Mouse (Mus musculus): Measurements from ENCODE around the gene Ap5z1.

Gene Ap5z1

DNA sequence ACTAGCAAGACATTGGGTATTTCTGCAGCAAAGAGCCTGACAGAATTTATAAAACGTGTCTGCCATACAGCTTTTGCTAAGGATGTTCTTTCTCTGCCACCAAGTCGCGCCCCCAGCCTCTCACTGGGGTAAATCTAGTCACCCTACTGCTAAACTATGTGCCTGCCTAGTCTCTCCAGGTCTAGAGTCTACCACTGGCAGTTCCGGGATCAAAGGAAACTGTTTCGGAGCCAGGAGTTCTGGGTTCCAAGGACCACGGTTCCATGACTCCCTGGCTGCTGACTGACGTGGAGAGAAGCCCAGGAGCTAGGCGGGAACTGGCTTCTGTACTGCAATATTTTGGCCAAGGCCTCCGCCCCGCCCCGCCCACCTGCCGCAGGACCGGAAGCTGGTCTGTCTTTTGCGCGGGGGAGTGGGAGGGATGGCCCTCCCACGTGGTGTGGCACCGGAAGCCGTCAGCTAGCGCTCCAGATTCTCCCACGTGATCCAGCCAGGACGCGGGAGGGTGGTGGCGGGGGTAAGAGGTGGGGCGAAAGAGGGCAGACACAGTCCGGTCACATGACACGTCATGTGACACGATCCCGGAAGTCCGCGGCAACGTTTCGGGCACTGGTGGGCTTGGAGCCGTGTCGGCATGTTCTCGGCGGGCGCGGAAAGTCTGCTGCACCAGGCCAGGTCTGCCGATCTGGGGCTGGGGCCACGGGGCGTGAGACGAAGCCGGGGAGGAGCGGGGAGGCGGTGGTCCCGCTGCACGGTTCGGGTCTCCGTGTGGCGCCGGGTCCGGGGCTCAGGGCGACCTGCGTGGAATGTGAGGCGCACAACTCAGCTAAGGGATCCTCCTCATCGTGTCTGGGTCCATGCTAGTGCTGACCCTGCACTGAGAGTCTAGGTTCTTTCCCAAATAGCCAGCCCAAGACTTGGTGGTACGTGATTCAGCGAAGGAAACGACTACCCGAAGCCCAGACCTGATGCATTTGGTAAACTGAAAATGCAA lies at the start of gene Ap5z1:
Ap5z1 (plus strand) TSS at position 484 of the 994 bp plus-strand sequence.
- DNase-seq (ENCODE audit: extremely low read depth, low read depth), result peak; percentile 88

DNA sequence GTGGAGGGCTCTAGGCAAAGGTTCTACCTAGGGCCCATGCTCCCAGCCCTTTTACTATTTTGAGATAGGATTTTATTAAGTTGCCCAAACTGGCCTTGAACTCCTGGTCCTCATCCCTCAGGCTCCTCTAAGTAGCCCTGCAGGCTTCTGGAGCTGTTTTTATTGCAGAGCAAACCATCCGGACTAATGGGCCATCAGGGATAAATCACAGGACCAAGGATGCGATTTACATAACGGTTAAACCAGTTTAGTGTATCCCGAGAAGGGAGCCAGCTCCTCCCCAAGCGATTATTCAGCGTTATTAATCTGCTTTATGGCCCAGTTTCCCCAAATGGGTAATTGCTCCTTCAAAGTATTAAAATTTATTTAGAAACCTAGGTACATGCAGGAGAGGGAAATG lies 48.3 kb upstream of the Ap5z1 start:
- DNase-seq (ENCODE audit: extremely low read depth, low read depth), result no peak

DNA sequence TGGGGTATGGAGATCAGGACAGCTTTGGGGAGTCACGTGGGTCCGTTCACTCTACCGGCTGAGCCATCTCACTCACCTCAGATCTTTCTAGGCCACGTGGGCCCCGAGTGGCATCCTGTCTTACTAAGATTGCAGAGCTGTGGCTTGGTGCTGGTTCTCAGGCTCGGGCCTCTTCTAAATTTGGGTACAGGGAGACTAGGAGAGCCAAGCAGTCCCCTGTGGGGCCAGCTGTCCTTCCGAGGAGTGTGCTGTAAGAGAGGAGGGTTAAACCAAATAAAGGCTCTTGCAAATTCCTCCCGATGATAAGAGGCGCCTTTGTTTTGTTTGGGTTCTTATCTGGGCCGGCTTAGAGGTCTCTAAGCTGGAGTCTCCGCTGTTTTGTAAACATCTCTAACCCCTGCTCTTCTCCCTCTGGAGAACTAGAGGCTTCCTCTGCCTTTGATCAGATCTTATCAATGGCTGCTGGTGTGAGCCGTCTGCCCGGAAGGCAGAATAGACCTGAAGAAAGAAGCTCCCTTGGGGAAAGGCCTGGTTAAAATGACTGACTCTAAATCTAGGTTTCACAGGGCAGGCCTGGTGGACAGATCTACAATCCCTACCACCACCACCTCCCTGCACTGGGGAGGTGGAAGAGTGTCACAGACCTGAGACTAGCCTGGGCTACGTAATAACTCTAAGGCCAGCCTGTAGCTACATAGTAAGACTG lies 47.5 kb upstream of the Ap5z1 start:
- DNase-seq (ENCODE audit: extremely low read depth, low read depth), result peak; percentile 2

DNA sequence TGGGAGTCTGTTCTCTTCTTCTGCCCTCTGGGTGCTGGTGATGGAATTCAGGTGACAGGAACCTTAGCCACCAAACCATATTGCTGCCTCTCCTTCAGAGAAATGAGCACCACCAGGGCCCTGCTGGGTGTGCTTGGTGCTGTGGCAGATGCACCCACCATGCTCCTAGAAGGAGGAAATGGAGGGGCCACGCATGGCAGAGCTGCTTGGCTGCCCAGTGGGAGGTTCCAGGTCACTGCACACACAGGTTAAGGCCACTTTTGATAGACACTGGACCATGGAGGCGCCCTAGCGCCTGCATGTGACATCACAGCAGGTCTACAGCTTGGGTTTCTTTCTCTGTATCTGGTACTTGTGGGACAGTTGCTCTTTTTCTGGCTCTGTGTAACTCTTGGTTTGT lies 46.6 kb upstream of the Ap5z1 start:
- no peak for DNase-seq (ENCODE audit: extremely low read depth, low read depth)

DNA sequence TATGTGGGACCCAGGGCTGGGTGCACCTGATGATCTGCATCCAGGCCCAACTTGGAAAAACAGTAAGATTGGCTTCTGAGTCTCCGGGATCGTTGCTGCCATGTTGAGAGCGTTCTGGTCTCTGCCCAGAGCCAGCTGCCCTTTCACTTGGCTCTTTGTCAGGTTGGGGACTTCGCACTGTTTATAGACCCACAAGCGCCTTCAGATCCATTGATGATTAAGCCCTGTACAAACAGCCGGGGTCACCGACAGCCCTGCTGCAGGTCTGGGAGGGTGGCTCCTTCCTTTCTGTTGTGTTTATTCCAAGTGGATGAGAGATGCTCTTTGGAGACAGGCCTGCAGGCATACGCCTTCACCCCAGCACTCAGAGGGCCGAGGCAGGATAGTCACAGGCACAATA lies 45.9 kb upstream of the Ap5z1 start:
- no peak for DNase-seq (ENCODE audit: extremely low read depth, low read depth)

DNA sequence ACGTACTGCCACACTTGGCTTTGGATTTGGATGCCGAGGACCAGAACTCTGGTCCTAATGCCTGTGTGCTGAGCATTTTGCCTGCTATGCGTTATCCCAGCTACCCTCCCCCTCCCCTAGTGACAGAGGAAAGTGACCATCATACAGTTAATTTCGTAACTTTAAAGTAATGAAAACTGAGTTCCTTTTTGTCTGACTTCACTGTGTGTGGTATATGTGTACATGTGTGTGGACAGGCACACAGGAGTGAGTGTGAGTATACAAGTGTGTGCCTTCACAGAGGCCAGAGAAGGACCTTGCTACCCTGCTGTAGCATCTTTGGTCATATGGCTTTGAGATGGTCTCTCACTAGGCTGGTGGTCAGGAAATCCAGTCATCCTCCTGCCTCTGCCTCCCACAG lies 45.3 kb upstream of the Ap5z1 start:
- no peak for DNase-seq (ENCODE audit: extremely low read depth, low read depth)

DNA sequence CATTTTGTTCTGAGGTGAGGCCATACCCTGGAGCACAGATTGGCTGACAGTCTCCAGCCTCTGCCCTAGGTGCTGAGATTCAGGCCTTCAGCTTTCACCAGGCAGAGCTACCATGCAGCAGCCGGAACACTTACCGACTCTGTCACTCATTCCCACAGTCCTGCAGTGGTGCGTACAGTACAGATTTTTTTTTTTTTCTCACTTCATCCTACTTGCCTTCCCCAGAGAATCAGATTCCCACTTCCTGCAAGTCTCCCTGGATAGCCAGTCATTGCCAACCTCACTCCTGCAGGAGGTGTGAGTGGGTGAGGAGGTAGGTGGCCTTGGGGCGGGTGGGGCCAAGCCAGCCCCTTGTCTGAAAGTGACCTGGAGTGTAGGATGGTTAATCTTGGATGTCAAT lies 43.4 kb upstream of the Ap5z1 start:
- no peak for DNase-seq (ENCODE audit: extremely low read depth, low read depth)

DNA sequence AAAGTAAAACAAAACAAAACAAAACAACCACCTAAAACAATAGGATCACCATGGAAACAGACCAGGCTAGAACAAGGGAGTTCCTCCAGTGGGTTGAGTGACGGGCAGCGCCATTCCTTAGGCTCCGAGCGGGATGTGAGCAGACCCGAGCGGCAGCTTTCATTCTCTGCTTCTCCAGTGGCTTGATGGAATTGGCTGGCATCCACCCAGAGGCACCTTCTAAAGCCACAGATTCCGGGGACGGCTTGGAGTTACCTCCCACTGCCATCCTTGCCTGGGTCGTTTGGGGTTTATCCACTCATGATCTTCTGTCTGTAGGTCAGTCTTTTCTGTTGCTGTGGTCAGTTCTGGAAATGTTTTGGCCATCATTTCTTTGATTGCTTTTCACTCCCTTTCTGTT lies 42.8 kb upstream of the Ap5z1 start:
- no peak for DNase-seq (ENCODE audit: extremely low read depth, low read depth)

DNA sequence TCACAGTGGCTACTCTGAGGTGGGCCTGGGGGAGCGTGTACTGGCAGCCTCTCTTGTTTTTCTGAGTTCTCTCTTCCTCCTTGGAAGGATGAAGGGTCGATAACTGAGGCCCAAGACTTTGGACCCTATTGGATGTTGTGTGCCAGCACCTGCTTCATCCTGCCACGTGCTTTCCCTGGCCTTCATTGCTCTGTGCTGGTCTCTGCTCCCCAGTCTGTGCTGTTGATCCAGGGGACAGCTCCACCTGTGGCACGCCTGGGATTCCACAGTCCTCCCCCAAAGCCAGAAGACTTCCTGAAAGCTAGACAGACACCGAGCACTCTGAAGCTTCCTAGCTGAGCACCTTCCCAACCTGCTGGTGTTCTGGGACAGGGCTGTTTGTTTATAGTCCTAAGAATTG lies 41.9 kb upstream of the Ap5z1 start:
- no peak for DNase-seq (ENCODE audit: extremely low read depth, low read depth)

DNA sequence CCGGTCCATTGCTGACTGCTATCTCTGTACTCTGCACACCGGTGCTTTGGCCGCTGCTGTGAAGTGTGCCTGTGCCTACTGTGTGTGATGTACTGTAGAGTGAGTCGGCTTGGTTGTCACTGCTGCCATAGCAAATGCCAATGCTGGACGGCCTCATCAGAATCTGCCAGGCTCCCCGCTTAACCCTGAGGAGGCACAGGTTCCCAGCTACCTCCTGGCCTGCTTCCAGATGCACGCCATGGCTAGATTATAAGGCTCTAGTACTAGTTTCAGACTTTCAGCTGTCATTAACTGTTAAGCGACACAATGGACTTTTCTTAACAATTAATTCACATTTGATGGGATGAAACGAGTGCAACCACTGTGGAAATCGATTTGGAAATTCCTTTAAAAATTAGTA lies 40.6 kb upstream of the Ap5z1 start:
- DNase-seq (ENCODE audit: extremely low read depth, low read depth), result no peak

DNA sequence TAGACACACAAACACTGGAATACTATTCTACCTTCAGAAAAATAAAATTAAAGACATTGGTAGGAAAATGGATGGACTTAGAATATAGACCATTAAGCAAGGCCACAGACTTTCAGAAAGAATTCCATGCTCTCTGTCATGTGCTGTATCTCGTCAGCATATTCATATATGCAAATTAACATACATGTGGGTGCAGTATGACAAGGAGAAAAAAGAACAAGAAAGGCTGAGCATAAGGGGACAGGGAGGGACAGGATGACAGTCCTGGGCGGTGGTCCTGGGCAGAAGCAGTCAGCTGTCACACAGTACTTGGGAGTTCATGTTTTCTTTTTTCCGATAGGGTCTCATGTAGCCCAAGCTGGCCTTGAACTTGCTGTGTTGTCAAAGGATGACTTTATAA lies 40.0 kb upstream of the Ap5z1 start:
- no peak for DNase-seq (ENCODE audit: extremely low read depth, low read depth)

DNA sequence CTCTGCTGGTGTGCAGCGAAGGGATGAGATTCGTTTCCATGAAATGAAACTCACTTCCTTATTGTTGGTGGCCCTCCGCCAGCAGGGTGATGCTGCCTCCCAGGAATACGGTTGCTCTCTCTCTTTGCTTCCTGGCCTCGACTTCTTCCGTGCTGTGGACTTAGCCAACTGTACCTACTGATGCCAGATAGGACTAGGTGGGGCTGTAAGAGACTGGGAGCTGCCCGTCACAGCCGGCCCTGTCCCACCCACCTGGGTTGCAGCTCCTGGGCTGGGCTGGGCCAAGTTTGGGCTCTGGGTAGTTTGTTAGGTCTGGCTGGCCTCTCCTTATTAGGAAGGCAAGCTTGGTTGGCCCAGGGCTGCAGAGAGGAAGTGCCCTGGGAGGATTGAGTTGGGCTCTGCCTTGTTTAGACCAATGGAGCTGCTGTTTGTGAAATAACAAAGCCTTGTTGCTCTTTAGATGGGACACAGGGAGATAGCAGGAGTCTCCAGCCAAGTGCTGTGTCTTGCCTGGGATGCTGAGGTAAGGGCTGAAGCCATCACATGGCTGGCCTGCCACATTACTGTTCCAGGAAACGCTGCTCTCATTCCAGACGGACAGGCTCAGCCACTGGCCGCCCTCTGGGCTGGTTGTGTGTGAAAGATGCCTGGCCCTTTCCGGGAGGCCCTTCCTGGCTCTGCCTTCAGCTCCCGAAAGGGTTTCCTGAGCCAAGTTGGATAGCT lies 39.0 kb upstream of the Ap5z1 start:
- no peak for DNase-seq (ENCODE audit: extremely low read depth, low read depth)

DNA sequence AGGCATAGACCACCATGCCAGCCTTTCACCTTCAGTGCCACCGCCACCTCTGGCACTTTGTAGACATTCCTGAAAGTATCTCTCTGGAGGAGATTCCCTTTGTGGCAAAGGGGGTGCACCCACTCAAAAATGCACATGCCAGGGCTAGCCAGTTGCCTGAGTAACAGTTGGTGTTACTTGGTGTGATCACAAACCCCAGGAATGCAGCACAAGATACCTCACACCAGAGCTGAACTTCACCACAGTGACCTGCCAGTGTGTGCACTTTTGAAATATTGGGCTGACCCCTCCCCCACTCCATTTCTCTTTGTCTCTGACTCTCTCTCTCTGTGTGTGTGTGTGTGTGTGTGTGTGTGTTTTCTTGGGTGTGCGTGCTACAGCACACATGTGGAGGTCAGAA lies 37.3 kb upstream of the Ap5z1 start:
- DNase-seq (ENCODE audit: extremely low read depth, low read depth), result no peak

DNA sequence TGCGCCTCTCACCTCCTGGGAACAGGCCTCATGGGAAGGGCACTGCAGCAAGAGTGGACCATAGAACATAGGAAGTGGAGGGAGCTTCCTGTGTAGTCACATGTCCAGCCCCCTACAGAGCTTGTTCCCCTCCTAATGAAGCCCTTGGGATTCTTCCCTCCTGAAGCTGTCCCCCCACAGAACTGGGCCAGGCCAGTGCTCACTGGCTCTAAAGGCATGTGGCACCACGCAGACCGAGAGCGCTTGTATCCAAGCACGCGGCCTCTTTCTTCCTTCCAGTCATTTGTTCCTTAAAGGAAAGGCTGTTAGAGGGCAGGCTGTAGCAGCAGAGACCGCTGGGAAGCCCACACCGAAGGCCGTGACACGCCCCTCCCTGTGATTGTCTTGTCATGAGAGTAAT lies 35.9 kb upstream of the Ap5z1 start:
- no peak for DNase-seq (ENCODE audit: extremely low read depth, low read depth)

DNA sequence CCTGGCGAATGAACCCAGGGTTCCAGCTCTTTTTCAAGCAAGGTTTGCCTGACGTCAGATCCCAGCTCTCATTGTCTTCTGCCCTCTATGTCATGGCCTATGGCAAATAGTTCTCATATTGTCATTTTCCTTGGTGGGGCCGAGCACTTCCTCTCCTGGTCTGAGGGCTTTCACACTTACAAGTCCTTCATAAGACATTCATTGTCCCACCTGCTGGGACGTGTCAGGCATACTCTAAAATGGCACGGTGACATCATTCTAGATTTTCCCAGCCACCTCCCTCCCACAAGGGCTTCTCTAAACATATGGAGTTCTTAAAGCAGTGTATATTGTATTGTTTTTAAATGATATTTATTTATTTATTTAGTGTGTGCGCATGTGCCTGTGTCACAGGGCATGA lies 35.1 kb upstream of the Ap5z1 start:
- DNase-seq (ENCODE audit: extremely low read depth, low read depth), result no peak

DNA sequence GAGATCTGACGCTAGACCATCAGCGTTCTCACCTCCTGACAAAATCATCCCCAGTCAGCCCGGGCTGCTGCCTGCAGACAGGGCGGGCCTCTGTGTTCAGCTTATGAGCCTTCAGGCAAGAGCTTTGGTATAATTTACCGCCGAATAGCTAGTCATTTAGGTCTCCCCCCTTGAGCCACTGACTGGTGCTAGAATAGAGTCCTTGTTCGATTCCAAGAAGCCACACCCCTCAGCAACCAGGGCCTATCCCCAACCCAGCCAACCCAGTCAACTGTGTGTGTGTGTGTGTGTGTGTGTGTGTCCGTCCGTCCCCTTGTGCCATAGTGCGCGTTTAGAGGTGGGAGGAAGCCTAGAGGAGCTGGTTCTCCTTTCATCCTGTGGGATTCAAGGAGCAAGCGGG lies 32.7 kb upstream of the Ap5z1 start:
- DNase-seq (ENCODE audit: extremely low read depth, low read depth), result no peak

DNA sequence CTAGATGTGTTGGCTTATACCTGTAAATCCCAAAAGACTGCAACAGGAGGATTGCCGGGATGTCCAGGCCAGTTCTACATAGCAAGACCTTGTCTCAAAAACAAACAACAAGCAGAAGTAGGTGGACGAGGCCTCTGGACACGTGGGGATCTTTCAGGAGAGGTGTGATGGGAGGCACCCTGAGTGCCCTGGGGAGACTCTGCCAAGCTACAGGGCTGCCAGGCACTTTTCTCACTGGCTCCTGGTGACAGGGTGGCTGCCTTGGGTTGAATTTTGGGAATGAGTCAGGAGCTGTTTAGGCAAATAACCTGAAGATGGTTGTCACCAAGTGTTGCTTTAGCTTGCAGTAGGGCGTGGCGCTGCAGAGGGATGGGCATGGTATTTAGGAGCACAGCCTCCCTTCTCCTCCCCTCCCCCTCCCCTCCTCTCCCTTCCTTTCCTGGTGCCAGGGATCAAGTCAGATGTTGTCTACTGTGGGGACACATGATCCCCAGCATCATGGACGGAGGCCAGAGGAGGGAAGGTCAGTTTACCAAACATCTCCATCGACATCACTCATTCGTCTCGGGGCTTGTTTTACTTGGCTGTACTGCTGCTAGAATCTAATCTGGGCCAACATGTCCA lies 31.8 kb upstream of the Ap5z1 start:
- DNase-seq (ENCODE audit: extremely low read depth, low read depth), result no peak

DNA sequence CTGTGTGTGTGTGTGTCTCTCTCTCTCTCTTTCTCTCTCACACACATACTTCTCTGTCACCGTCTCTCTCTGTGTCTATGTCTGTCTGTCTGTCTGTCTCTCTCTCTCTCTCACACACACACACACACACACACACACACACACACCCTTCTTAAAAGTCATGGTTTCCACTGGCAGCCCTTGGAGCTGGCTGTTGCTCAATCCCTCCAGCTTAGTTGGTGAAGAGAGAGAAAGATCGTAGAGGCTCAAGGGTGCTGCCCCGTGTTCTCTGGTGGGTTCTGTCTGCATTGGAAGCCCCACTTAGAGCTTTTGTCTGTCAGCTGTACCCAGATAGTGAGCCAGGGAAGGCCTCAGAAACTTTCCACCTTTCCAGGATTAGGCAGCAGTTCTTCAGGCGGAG lies 31.0 kb upstream of the Ap5z1 start:
- DNase-seq (ENCODE audit: extremely low read depth, low read depth), result no peak

DNA sequence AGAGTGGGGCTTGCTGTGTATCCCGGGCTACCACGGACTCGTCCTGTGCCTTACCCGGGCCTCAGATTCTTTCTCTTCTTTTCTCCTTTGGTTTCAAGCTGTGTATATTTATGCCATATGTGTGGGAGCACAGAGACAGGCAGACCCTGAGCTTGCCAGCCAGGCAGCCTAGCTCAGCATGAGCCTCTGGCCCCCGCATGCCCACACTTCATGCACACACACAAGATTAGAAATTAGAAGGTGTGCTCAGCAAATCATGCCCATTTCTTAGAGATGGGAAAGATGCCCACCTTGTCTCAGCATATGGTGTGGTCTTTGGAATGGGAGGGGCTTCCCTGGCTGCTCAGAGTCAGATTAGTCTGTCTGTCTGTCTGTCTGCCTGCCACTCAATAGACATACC lies 29.7 kb upstream of the Ap5z1 start:
- DNase-seq (ENCODE audit: extremely low read depth, low read depth), result no peak

DNA sequence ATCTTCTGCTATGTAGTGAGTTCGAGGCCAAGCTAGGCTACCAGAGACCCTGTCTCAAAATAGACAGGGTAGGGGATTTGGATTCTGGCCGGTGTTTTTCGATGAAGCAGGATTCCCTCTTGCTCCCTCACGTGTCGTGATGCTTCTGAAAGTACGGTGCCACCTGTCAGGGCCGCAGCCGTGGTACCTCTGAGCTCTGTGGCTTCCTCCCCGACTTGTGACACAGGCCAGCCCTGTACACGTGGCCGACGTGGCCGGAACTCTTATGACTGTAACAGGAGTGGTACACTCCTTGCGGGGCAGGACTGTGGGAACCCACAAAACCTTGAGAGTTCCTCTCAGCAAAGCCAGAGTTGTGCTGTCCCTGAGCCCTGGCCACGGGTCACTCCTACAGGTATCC lies 28.0 kb upstream of the Ap5z1 start:
- DNase-seq (ENCODE audit: extremely low read depth, low read depth), result no peak

DNA sequence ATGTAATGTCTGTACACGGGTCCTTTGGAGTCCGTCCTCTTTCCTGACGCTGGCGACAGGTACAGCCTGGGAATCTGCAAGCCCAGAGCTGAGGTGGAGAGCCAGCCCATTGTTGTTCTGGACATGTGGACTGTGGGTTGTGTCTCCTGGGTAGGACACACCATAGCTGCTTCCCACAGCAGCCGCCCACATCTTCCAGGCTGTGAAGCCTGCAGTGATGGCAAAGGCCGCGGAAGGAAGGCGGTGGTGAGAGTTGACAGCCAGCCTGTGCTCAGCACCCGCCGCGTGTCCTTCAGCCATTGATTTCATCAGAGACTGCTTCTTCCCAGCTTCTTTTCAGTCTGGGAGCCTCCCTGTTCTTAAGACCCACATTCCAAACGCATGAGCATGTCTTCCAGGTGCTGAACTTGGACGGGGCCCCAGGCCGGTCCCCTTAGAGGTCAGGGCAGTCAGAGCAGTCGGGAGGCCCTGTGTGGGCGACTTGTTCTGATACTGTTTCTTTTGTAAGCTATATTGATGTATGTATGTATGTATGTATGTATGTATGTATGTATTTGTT lies 25.3 kb upstream of the Ap5z1 start:
- DNase-seq (ENCODE audit: extremely low read depth, low read depth), result no peak
